Mouse (Mus musculus) brain, embryonic 14.5 days (tissue): ENCODE results near the gene Prickle1.

ENCODE experiments used
- CTCF ChIP-seq: fragments of 200-500 bp; IDR thresholded peaks from 2 replicates; pipeline ENCODE4 v1.5.1; 2012; ENCODE audit warnings: inconsistent platforms, mild to moderate bottlenecking, moderate library complexity, borderline replicate concordance; ENCODE audit not compliant: insufficient read depth, insufficient read length; ENCODE audit errors: extremely low read depth
- POLR2A ChIP-seq: fragments of 200-500 bp; IDR thresholded peaks from 2 replicates; pipeline ENCODE4 v1.6.1; 2012; ENCODE audit warnings: mild to moderate bottlenecking, inconsistent platforms, borderline replicate concordance; ENCODE audit not compliant: poor library complexity, insufficient read depth, insufficient read length, severe bottlenecking; ENCODE audit errors: extremely low read depth

DNA sequence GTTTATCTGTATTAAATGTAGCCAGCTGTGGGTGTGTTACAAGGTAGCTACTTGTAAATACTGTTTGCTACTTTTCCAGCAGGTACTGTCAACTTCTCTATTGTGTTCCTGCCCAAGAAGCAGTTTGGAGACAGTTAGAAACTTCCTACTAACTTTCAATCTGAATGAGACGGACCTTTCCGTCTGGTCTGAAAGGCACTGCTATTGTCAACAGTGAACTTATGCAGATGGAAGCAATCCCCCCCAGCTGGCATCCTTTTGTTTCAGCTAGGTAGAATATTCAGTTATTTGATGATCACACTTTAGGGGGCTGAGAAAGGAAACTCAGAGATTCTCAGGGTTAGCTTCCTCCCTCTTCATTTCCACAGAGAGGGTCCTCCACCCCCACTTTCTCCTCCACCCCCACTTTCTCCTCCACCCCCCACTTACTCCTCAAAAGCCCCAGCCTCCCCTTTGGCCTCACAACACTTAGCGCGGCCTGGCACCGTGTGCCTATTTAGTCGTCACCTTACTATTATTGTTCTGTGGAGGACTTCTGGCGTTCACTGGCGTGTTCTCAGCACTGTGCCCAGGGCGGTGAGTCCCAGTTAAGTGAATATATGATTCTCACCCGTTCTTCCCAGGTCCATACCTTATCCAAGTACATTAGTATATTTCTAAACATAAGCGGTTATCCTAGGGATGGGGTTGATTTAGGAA lies 74.5 kb downstream of the Prickle1 start:
- TF ChIP-seq CTCF (no peak), POLR2A (no peak)
